Mouse (Mus musculus): ENCODE measurements around the gene Ramp2.

Gene Ramp2

GRCm38 (mm10) chr11:101272446-101272845, 26.6 kb downstream of the Ramp2 start:
- no peak for DNase-seq

GRCm38 (mm10) chr11:101275309-101275708, 29.5 kb downstream of the Ramp2 start:
- DNase-seq, result no peak

- DNase-seq, result no peak
Measured at GRCm38 (mm10) chr11:101276319-101277070, 30.7 kb downstream of the Ramp2 start.

- DNase-seq, result peak; percentile 46
Measured at GRCm38 (mm10) chr11:101277381-101278222, 31.8 kb downstream of the Ramp2 start.

GRCm38 (mm10) chr11:101278223-101279192, 32.7 kb downstream of the Ramp2 start, which contains the start of the genes Cntd1 and Coa3:
Gene Cntd1 (plus strand): TSS chr11:101279012.
Gene Coa3 (minus strand): TSS chr11:101279114.
- peak; percentile 88 for DNase-seq

- peak; percentile 30 for DNase-seq
Measured at GRCm38 (mm10) chr11:101279193-101279569, 33.4 kb downstream of the Ramp2 start.

GRCm38 (mm10) chr11:101280837-101281236, 35.0 kb downstream of the Ramp2 start:
- DNase-seq, result no peak

GRCm38 (mm10) chr11:101282896-101283295, 37.1 kb downstream of the Ramp2 start:
- DNase-seq, result no peak

GRCm38 (mm10) chr11:101283805-101284204, 38.0 kb downstream of the Ramp2 start:
- DNase-seq, result no peak

GRCm38 (mm10) chr11:101287306-101287705, 41.5 kb downstream of the Ramp2 start:
- DNase-seq, result peak; percentile 45

- DNase-seq, result no peak
Measured at GRCm38 (mm10) chr11:101291231-101291630, 45.4 kb downstream of the Ramp2 start.

GRCm38 (mm10) chr11:101295191-101295590, 49.4 kb downstream of the Ramp2 start:
- no peak for DNase-seq

- peak; percentile 75 for DNase-seq
Measured at GRCm38 (mm10) chr11:101300881-101301280, 55.1 kb downstream of the Ramp2 start.

GRCm38 (mm10) chr11:101301299-101302003, 55.6 kb downstream of the Ramp2 start:
- DNase-seq, result no peak

- DNase-seq, result peak; percentile 97
Measured at GRCm38 (mm10) chr11:101302004-101302798, 56.4 kb downstream of the Ramp2 start, which contains the start of gene Becn1. Gene Becn1 (minus strand): TSS chr11:101302286.

- DNase-seq, result no peak
Measured at GRCm38 (mm10) chr11:101307744-101308143, 61.9 kb downstream of the Ramp2 start.
